Mouse (Mus musculus): ENCODE data around the gene Stx8. TPM values are rescaled to one million over a fixed set of nuclear protein-coding genes. Genes with fewer than 3 reads are reported as not detected.
A peak's percentile ranks its signal among the peaks of the same experiment; 100 is the strongest.

The Stx8 gene
- total and polyA plus RNA-seq, 2 experiments from 2014 or later, result 10.8 to 65.8 TPM

GRCm38 (mm10) chr11:68113454-68114100 lies 147.6 kb downstream of the Stx8 start:
- H3K36me3 ChIP-seq (ENCODE audit: insufficient read depth, low read length), result no peaks in the 10 kb centered on the region
- H3K4me1 ChIP-seq (ENCODE audit: insufficient read depth, low read length), result no peaks in the 10 kb centered on the region
- no peak overlapping the region for H3K4me3 ChIP-seq (ENCODE audit: low read length)
- DNase-seq (ENCODE audit: low spot score) (peak; percentile 17), ATAC-seq (no peak)
- no peak overlapping the region for H3K4me2 ChIP-seq (ENCODE audit: low read depth, low read length)
- H3K27me3 ChIP-seq (ENCODE audit: insufficient read depth, low read length), result no peaks in the 10 kb centered on the region
- WGBS, result 21% methylated on average over 11 of the region's 11 CpGs
- no peak overlapping the region for H3K27ac ChIP-seq
- H3K9me3 ChIP-seq (ENCODE audit: low read length), result no peaks in the 10 kb centered on the region
- TF ChIP-seq CTCF (IDR thresholded peaks at IDR 0.05; ENCODE audit: low read depth), result no peak
- no peak overlapping the region for H3K9ac ChIP-seq (replicated peaks; ENCODE audit: low read length)

DNA sequence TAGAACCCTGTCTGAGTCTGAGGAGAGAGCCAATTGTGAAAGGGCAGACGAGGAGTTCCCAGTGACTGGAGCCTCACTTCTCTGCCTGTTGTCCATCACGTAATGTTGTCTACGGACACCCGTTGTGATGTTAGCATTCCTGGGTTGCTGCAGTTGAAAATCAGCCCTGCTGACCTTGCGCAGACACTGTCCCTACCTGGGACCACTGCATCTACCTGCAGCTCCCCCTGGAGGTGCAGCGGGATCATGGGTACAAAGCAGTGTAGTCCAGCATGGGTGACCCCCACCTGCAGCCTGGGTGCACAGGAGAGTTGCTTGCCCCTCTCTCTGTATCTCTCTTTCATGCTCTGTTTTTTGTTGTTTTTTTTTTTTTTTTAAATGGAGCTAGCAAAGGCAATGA lies 148.2 kb downstream of the Stx8 start:
- 32% methylated on average over 6 of the region's 6 CpGs for WGBS
- Histone ChIP-seq H3K9ac (replicated peaks; ENCODE audit: low read length) (no peak overlapping the region), H3K4me1 (ENCODE audit: insufficient read depth, low read length) (no peaks in the 10 kb centered on the region), H3K4me2 (ENCODE audit: low read depth, low read length) (no peak overlapping the region), H3K4me3 (ENCODE audit: low read length) (no peak overlapping the region), H3K9me3 (ENCODE audit: low read length) (no peaks in the 10 kb centered on the region), H3K27ac (no peak overlapping the region), H3K36me3 (ENCODE audit: insufficient read depth, low read length) (no peaks in the 10 kb centered on the region), H3K27me3 (ENCODE audit: insufficient read depth, low read length) (no peaks in the 10 kb centered on the region)
- TF ChIP-seq CTCF (IDR thresholded peaks at IDR 0.05; ENCODE audit: low read depth), result peak; percentile 42; the same call in 1 of the 2 replicates
- no peak for ATAC-seq
- no peak for DNase-seq (ENCODE audit: low spot score)

DNA sequence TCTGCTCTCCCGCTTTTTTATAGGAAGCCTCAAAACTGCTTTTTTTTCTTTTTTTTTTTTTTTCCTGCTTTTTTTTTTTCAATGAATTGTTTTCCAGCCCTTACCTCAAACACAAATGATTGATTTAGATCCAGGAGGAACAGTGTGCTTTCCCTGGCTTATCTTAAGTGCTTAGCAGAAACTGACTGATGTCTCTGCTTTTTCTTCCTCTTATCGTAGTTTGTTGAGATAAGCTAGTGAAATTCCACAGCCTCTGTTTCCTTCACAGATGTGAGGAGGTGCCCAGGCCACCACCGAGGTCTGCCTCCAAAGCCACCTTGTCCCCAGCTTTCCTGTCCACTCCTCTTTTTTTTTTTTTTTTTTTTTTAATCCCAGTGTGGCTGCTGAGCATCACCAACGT lies 150.2 kb downstream of the Stx8 start:
- 72% methylated on average over 4 of the region's 4 CpGs for WGBS
- no peaks in the 10 kb centered on the region for H3K4me1 ChIP-seq (ENCODE audit: insufficient read depth, low read length)
- H3K27ac ChIP-seq, result no peak overlapping the region
- H3K9me3 ChIP-seq (ENCODE audit: low read length), result no peaks in the 10 kb centered on the region
- no peaks in the 10 kb centered on the region for H3K27me3 ChIP-seq (ENCODE audit: insufficient read depth, low read length)
- H3K4me3 ChIP-seq (ENCODE audit: low read length), result no peak overlapping the region
- no peak overlapping the region for H3K4me2 ChIP-seq (ENCODE audit: low read depth, low read length)
- H3K36me3 ChIP-seq (ENCODE audit: insufficient read depth, low read length), result no peaks in the 10 kb centered on the region
- no peak for TF ChIP-seq CTCF (IDR thresholded peaks at IDR 0.05; ENCODE audit: low read depth)
- DNase-seq (ENCODE audit: low spot score) (no peak), ATAC-seq (no peak)
- no peak overlapping the region for H3K9ac ChIP-seq (replicated peaks; ENCODE audit: low read length)

GRCm38 (mm10) chr11:68117878-68118660 lies 152.1 kb downstream of the Stx8 start:
- Histone ChIP-seq H3K4me3 (ENCODE audit: low read length) (no peak overlapping the region), H3K4me1 (ENCODE audit: insufficient read depth, low read length) (peaks cover 3% of the 10 kb centered on the region; the same call in 1 of the 2 replicates), H3K36me3 (ENCODE audit: insufficient read depth, low read length) (no peaks in the 10 kb centered on the region), H3K4me2 (ENCODE audit: low read depth, low read length) (no peak overlapping the region), H3K27me3 (ENCODE audit: insufficient read depth, low read length) (no peaks in the 10 kb centered on the region), H3K9me3 (ENCODE audit: low read length) (no peaks in the 10 kb centered on the region), H3K27ac (no peak overlapping the region), H3K9ac (replicated peaks; ENCODE audit: low read length) (no peak overlapping the region)
- no peak for TF ChIP-seq CTCF (IDR thresholded peaks at IDR 0.05; ENCODE audit: low read depth)
- WGBS, result 70% methylated on average over 10 of the region's 10 CpGs
- ATAC-seq (no peak), DNase-seq (ENCODE audit: low spot score) (peak; percentile 27)

- Histone ChIP-seq H3K27me3 (ENCODE audit: insufficient read depth, low read length) (no peaks in the 10 kb centered on the region), H3K4me3 (ENCODE audit: low read length) (no peak overlapping the region), H3K4me2 (ENCODE audit: low read depth, low read length) (no peak overlapping the region), H3K36me3 (ENCODE audit: insufficient read depth, low read length) (no peaks in the 10 kb centered on the region), H3K4me1 (ENCODE audit: insufficient read depth, low read length) (peaks cover 3% of the 10 kb centered on the region; the same call in 1 of the 2 replicates), H3K9me3 (ENCODE audit: low read length) (no peaks in the 10 kb centered on the region), H3K27ac (no peak overlapping the region), H3K9ac (replicated peaks; ENCODE audit: low read length) (no peak overlapping the region)
- TF ChIP-seq CTCF (IDR thresholded peaks at IDR 0.05; ENCODE audit: low read depth), result no peak
- ATAC-seq, result no peak
- DNase-seq (ENCODE audit: low spot score), result no peak
- WGBS, result 81% methylated on average over 4 of the region's 4 CpGs
These were observed 152.7 kb downstream of the Stx8 start for GRCm38 (mm10) chr11:68118679-68119078.

DNA sequence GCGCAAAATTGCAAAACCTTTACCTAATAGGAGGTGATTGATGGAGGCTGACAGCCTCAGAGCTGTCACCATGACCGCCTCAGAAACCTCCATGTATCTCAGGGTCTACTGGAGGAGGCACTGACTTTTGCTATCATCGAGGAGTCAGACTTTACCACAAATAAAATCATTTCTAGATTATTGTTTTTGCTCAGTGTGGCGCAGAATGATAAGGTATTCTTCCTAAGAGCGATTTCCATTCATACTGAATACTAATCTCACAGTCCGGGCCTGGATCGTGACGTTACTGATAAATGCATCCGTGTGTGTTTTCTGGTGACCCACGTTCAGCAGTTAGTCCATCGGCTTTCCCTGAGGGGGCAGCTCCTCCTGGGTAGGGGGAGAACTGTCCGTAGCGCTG lies 153.1 kb downstream of the Stx8 start:
- H3K9me3 ChIP-seq (ENCODE audit: low read length), result no peaks in the 10 kb centered on the region
- DNase-seq (ENCODE audit: low spot score) (no peak), ATAC-seq (no peak)
- H3K36me3 ChIP-seq (ENCODE audit: insufficient read depth, low read length), result no peaks in the 10 kb centered on the region
- no peak for TF ChIP-seq CTCF (IDR thresholded peaks at IDR 0.05; ENCODE audit: low read depth)
- no peak overlapping the region for H3K4me2 ChIP-seq (ENCODE audit: low read depth, low read length)
- no peaks in the 10 kb centered on the region for H3K27me3 ChIP-seq (ENCODE audit: insufficient read depth, low read length)
- WGBS, result 73% methylated on average over 13 of the region's 13 CpGs
- H3K9ac ChIP-seq (replicated peaks; ENCODE audit: low read length), result no peak overlapping the region
- H3K4me1 ChIP-seq (ENCODE audit: insufficient read depth, low read length), result peaks cover 3% of the 10 kb centered on the region; the same call in 1 of the 2 replicates
- no peak overlapping the region for H3K27ac ChIP-seq
- H3K4me3 ChIP-seq (ENCODE audit: low read length), result no peak overlapping the region

GRCm38 (mm10) chr11:68121260-68121659 lies 155.3 kb downstream of the Stx8 start:
- 22% methylated on average over 6 of the region's 6 CpGs for WGBS
- no peak overlapping the region for H3K9ac ChIP-seq (replicated peaks; ENCODE audit: low read length)

More at GRCm38 (mm10) chr11:68121260-68121659, 155.3 kb downstream of the Stx8 start:
- no peak overlapping the region for H3K4me2 ChIP-seq (ENCODE audit: low read depth, low read length)
- no peaks in the 10 kb centered on the region for H3K36me3 ChIP-seq (ENCODE audit: insufficient read depth, low read length)
- no peak for TF ChIP-seq CTCF (IDR thresholded peaks at IDR 0.05; ENCODE audit: low read depth)
- no peaks in the 10 kb centered on the region for H3K27me3 ChIP-seq (ENCODE audit: insufficient read depth, low read length)
- no peak for ATAC-seq
- H3K4me3 ChIP-seq (ENCODE audit: low read length), result no peak overlapping the region
- H3K27ac ChIP-seq, result no peak overlapping the region
- H3K4me1 ChIP-seq (ENCODE audit: insufficient read depth, low read length), result peaks cover 3% of the 10 kb centered on the region; the same call in 1 of the 2 replicates
- no peaks in the 10 kb centered on the region for H3K9me3 ChIP-seq (ENCODE audit: low read length)
- DNase-seq (ENCODE audit: low spot score), result no peak

Measured in hindbrain, postnatal 0 days (tissue).